Mouse (Mus musculus): ENCODE results near the gene Luc7l2. TPM values are rescaled to one million over a fixed set of nuclear protein-coding genes. Genes with fewer than 3 reads are reported as not detected.

The Luc7l2 gene
- polyA plus RNA-seq, 1 experiment from 2014 or later = 36.1 TPM

GRCm38 (mm10) chr6:38641228-38641627 is 90.1 kb downstream of the Luc7l2 start:
- Histone ChIP-seq H3K4me1 (peaks cover 13% of the 10 kb centered on the region), H3K9me3 (replicated peaks) (no peaks in the 10 kb centered on the region), H3K27me3 (ENCODE audit: low read depth, poor library complexity, severe bottlenecking) (peaks cover 63% of the 10 kb centered on the region), H3K36me3 (no peaks in the 10 kb centered on the region), H3K4me3 (no peak overlapping the region), H3K27ac (replicated peaks) (no peak overlapping the region)
- WGBS = 75% methylated on average over 5 of the region's 5 CpGs
- no peak for DNase-seq (ENCODE audit: low spot score)

- 60% methylated on average over 5 of the region's 5 CpGs for WGBS
- Histone ChIP-seq H3K36me3 (no peaks in the 10 kb centered on the region), H3K4me3 (no peak overlapping the region), H3K9me3 (replicated peaks) (no peaks in the 10 kb centered on the region), H3K4me1 (peaks cover 9% of the 10 kb centered on the region), H3K27me3 (ENCODE audit: low read depth, poor library complexity, severe bottlenecking) (peaks cover 59% of the 10 kb centered on the region), H3K27ac (replicated peaks) (no peak overlapping the region)
- no peak for DNase-seq (ENCODE audit: low spot score)
These were observed 90.5 kb downstream of the Luc7l2 start for GRCm38 (mm10) chr6:38641645-38642044.

- Histone ChIP-seq H3K9me3 (replicated peaks) (no peaks in the 10 kb centered on the region), H3K4me3 (no peak overlapping the region), H3K36me3 (no peaks in the 10 kb centered on the region), H3K4me1 (no peaks in the 10 kb centered on the region), H3K27ac (replicated peaks) (no peak overlapping the region), H3K27me3 (ENCODE audit: low read depth, poor library complexity, severe bottlenecking) (peaks cover 50% of the 10 kb centered on the region)
- 83% methylated on average over 5 of the region's 5 CpGs for WGBS
- DNase-seq (ENCODE audit: low spot score) = no peak
These were observed 91.5 kb downstream of the Luc7l2 start for GRCm38 (mm10) chr6:38642593-38642992.

- no peak overlapping the region for H3K4me3 ChIP-seq
- no peak for DNase-seq (ENCODE audit: low spot score)
- WGBS = 80% methylated on average over 3 of the region's 3 CpGs
- no peaks in the 10 kb centered on the region for H3K36me3 ChIP-seq
- H3K9me3 ChIP-seq (replicated peaks) = no peaks in the 10 kb centered on the region
- H3K4me1 ChIP-seq = no peaks in the 10 kb centered on the region
- H3K27me3 ChIP-seq (ENCODE audit: low read depth, poor library complexity, severe bottlenecking) = peaks cover 45% of the 10 kb centered on the region
- H3K27ac ChIP-seq (replicated peaks) = no peak overlapping the region
These were observed 91.9 kb downstream of the Luc7l2 start for GRCm38 (mm10) chr6:38643039-38643438.

GRCm38 (mm10) chr6:38649545-38649944 is 98.4 kb downstream of the Luc7l2 start:
- Histone ChIP-seq H3K4me1 (no peaks in the 10 kb centered on the region), H3K27ac (replicated peaks) (no peak overlapping the region), H3K27me3 (ENCODE audit: low read depth, poor library complexity, severe bottlenecking) (no peaks in the 10 kb centered on the region), H3K36me3 (no peaks in the 10 kb centered on the region), H3K9me3 (replicated peaks) (no peaks in the 10 kb centered on the region), H3K4me3 (no peak overlapping the region)
- DNase-seq (ENCODE audit: low spot score) = no peak
- 75% methylated on average over 3 of the region's 3 CpGs for WGBS

- 42% methylated on average over 14 of the region's 14 CpGs for WGBS
- Histone ChIP-seq H3K36me3 (no peaks in the 10 kb centered on the region), H3K27me3 (ENCODE audit: low read depth, poor library complexity, severe bottlenecking) (no peaks in the 10 kb centered on the region), H3K4me1 (no peaks in the 10 kb centered on the region), H3K4me3 (no peak overlapping the region), H3K9me3 (replicated peaks) (no peaks in the 10 kb centered on the region), H3K27ac (replicated peaks) (no peak overlapping the region)
- DNase-seq (ENCODE audit: low spot score) = peak; percentile 64
These were observed 99.3 kb downstream of the Luc7l2 start for GRCm38 (mm10) chr6:38650263-38650937.

Small RNAs within 50 kb of the gene (microRNA-seq; reads per million reads assigned to microRNA genes)
- not detected for gene Mir7670

Other genes starting within 250 kb of the Luc7l2 start
- gene Zc3hav1, start 196.7 kb upstream of the Luc7l2 start, polyA plus RNA-seq (2016; fragmentation: Nextera tagmentation; extraction: Ambion mirVana) = 2.1 and 2.4 TPM in 2 replicates
- gene Ttc26, start 169.9 kb upstream of the Luc7l2 start, polyA plus RNA-seq (2016; fragmentation: Nextera tagmentation; extraction: Ambion mirVana) = 14.6 and 15.6 TPM in 2 replicates
- gene Ubn2, start 117.4 kb upstream of the Luc7l2 start, polyA plus RNA-seq (2016; fragmentation: Nextera tagmentation; extraction: Ambion mirVana) = 13.9 and 16.4 TPM in 2 replicates
- 121 TPM in 2 replicates for gene Fmc1, start 17.8 kb upstream of the Luc7l2 start, polyA plus RNA-seq (2016; fragmentation: Nextera tagmentation; extraction: Ambion mirVana)
- 0.14 TPM in 1 of 2 replicates, not detected in the other for gene Klrg2, start 85.9 kb downstream of the Luc7l2 start, polyA plus RNA-seq (2016; fragmentation: Nextera tagmentation; extraction: Ambion mirVana)
- gene Clec2l, start 111.7 kb downstream of the Luc7l2 start, polyA plus RNA-seq (2016; fragmentation: Nextera tagmentation; extraction: Ambion mirVana) = 1.1 and 1.3 TPM in 2 replicates